Mouse (Mus musculus) MEL (cell line): ENCODE measurements around the gene Ptgds. TPM values are rescaled to one million over a fixed set of nuclear protein-coding genes. Genes with fewer than 3 reads are reported as not detected.

Experiments used
- DNase-seq: peaks from one replicate; pipeline ENCODE4 v3.0.0; 2011; ENCODE audit warnings: low read depth, low spot score
- H3K27ac ChIP-seq: 2 replicates; pipeline ENCODE4 v1.5.1; 2012; ENCODE audit warnings: low read depth, mild to moderate bottlenecking, control low read depth, low read length, moderate library complexity; ENCODE audit not compliant: control insufficient read depth
- H3K27me3 ChIP-seq, 2 experiments: fragments of 150-350 bp in 1 of 2; sonication (generic) in 1 of 2; 2 replicates each; pipeline ENCODE4 v1.6.1; 2012; ENCODE audit warnings: low read length in 2 of 2, mild to moderate bottlenecking in 2 of 2, improper control_type of control experiment in 1 of 2, moderate library complexity in 1 of 2; ENCODE audit not compliant: insufficient read depth in 2 of 2, control insufficient read depth in 1 of 2
- H3K36me3 ChIP-seq, 2 experiments: 2 replicates each; pipeline ENCODE4 v1.6.1; 2012 to 2014; ENCODE audit warnings: low read length in 2 of 2, improper control_type of control experiment in 1 of 2, inconsistent platforms in 1 of 2, mild to moderate bottlenecking in 1 of 2; ENCODE audit not compliant: insufficient read depth in 2 of 2, control insufficient read depth in 1 of 2
- H3K4me1 ChIP-seq, 2 experiments: fragments of 150-350 bp in 1 of 2; sonication (generic) in 1 of 2; 2 replicates each; pipeline ENCODE4 v1.6.1; 2012; ENCODE audit warnings: low read length in 2 of 2, improper control_type of control experiment in 1 of 2, mild to moderate bottlenecking in 1 of 2; ENCODE audit not compliant: insufficient read depth in 2 of 2, control insufficient read depth in 1 of 2
- H3K4me3 ChIP-seq, 2 experiments: fragments of 150-350 bp in 1 of 2; sonication (generic) in 1 of 2; 2 replicates each; pipeline ENCODE4 v1.5.1; 2012; ENCODE audit warnings: low read depth in 2 of 2, low read length in 2 of 2, mild to moderate bottlenecking in 2 of 2, moderate library complexity in 2 of 2, control low read depth in 1 of 2, improper control_type of control experiment in 1 of 2; ENCODE audit not compliant: control insufficient read depth in 1 of 2, insufficient read depth in 1 of 2
- H3K79me2 ChIP-seq: 2 replicates; pipeline ENCODE4 v1.6.1; 2012; ENCODE audit warnings: mild to moderate bottlenecking, low read length, moderate library complexity; ENCODE audit not compliant: control insufficient read depth, poor library complexity, insufficient read depth
- H3K9ac ChIP-seq: 2 replicates; pipeline ENCODE4 v1.6.1; 2012; ENCODE audit warnings: low read depth, mild to moderate bottlenecking, control low read depth, low read length, moderate library complexity; ENCODE audit not compliant: control insufficient read depth, poor library complexity, severe bottlenecking
- H3K9me3 ChIP-seq: fragments of 150-350 bp; sonication (generic); replicated peaks from 2 replicates; pipeline ENCODE4 v1.6.1; 2012; ENCODE audit warnings: mild to moderate bottlenecking, low read length, improper control_type of control experiment, moderate library complexity; ENCODE audit not compliant: insufficient read depth
- BHLHE40 ChIP-seq: IDR thresholded peaks from 2 replicates; pipeline ENCODE4 v1.6.1; 2012; ENCODE audit warnings: low read depth, mild to moderate bottlenecking, inconsistent platforms, low read length, improper control_type of control experiment, borderline replicate concordance
- CHD2 ChIP-seq: IDR thresholded peaks from 2 replicates; pipeline ENCODE4 v1.6.1; 2011; ENCODE audit warnings: low read length, improper control_type of control experiment
- CTCF ChIP-seq, 3 experiments: IDR thresholded peaks in 2 of 3; conservative IDR thresholded peaks in 1 of 3; 2 replicates each; pipeline ENCODE4 v1.5.1; 2011 to 2012; ENCODE audit warnings: low read length in 3 of 3, low read depth in 2 of 3, mild to moderate bottlenecking in 2 of 3, improper control_type of control experiment in 1 of 3, inconsistent platforms in 1 of 3, mixed read lengths in 1 of 3, moderate library complexity in 1 of 3; ENCODE audit not compliant: control insufficient read depth in 1 of 3, insufficient read depth in 1 of 3, poor library complexity in 1 of 3, severe bottlenecking in 1 of 3
- ELF1 ChIP-seq: IDR thresholded peaks from 2 replicates; pipeline ENCODE4 v1.6.1; 2014; ENCODE audit warnings: low read depth, mild to moderate bottlenecking, inconsistent platforms, low read length, improper control_type of control experiment, moderate library complexity
- EP300 ChIP-seq, 2 experiments: IDR thresholded peaks; 2 replicates each; pipeline ENCODE4 v1.6.1; 2011; ENCODE audit warnings: improper control_type of control experiment in 2 of 2, low read length in 2 of 2, low read depth in 1 of 2, mild to moderate bottlenecking in 1 of 2
- ETS1 ChIP-seq: IDR thresholded peaks from 2 replicates; pipeline ENCODE4 v1.6.1; 2012; ENCODE audit warnings: low read depth, mild to moderate bottlenecking, inconsistent platforms, low read length, improper control_type of control experiment, moderate library complexity
- HCFC1 ChIP-seq: IDR thresholded peaks from 2 replicates; pipeline ENCODE4 v1.6.1; 2012; ENCODE audit warnings: low read depth, mild to moderate bottlenecking, inconsistent platforms, low read length, improper control_type of control experiment, moderate library complexity
- KAT2A ChIP-seq: conservative IDR thresholded peaks from 2 replicates; pipeline ENCODE4 v1.6.1; 2012; ENCODE audit warnings: low read depth, low read length, improper control_type of control experiment, inconsistent platforms
- MAX ChIP-seq: IDR thresholded peaks from 2 replicates; pipeline ENCODE4 v1.6.1; 2011; ENCODE audit warnings: low read length, improper control_type of control experiment
- MXI1 ChIP-seq: IDR thresholded peaks from 2 replicates; pipeline ENCODE4 v1.6.1; 2011; ENCODE audit warnings: mild to moderate bottlenecking, low read depth, low read length, improper control_type of control experiment
- MYC ChIP-seq: IDR thresholded peaks from 2 replicates; pipeline ENCODE4 v1.6.1; 2011; ENCODE audit warnings: low read depth, mild to moderate bottlenecking, low read length, improper control_type of control experiment, moderate library complexity
- NRF1 ChIP-seq: IDR thresholded peaks from 2 replicates; pipeline ENCODE4 v1.6.1; 2014; ENCODE audit warnings: low read depth, mild to moderate bottlenecking, inconsistent platforms, low read length, improper control_type of control experiment, moderate library complexity; ENCODE audit not compliant: poor library complexity, insufficient read depth, severe bottlenecking
- POLR2A ChIP-seq, 2 experiments: IDR thresholded peaks; 2 replicates each; pipeline ENCODE4 v1.6.1; 2011 to 2012; ENCODE audit warnings: low read length in 2 of 2, mild to moderate bottlenecking in 2 of 2, control low read depth in 1 of 2, improper control_type of control experiment in 1 of 2, low read depth in 1 of 2, moderate library complexity in 1 of 2; ENCODE audit not compliant: control insufficient read depth in 1 of 2, insufficient read depth in 1 of 2, poor library complexity in 1 of 2
- POLR2AphosphoS2 ChIP-seq: IDR thresholded peaks from 2 replicates; pipeline ENCODE4 v1.6.1; 2011; ENCODE audit warnings: low read length, improper control_type of control experiment
- RAD21 ChIP-seq: IDR thresholded peaks from 2 replicates; pipeline ENCODE4 v1.6.1; 2011; ENCODE audit warnings: mild to moderate bottlenecking, low read depth, low read length, improper control_type of control experiment
- SIN3A ChIP-seq: IDR thresholded peaks from 2 replicates; pipeline ENCODE4 v1.6.1; 2012; ENCODE audit warnings: low read length, improper control_type of control experiment, inconsistent platforms
- SMC3 ChIP-seq: IDR thresholded peaks from 2 replicates; pipeline ENCODE4 v1.6.1; 2011; ENCODE audit warnings: low read depth, low read length, improper control_type of control experiment
- TAL1 ChIP-seq: IDR thresholded peaks from 2 replicates; pipeline ENCODE4 v1.6.1; 2012; ENCODE audit warnings: mild to moderate bottlenecking, inconsistent platforms, low read length, moderate library complexity, mixed read lengths
- TCF12 ChIP-seq: IDR thresholded peaks from 2 replicates; pipeline ENCODE4 v1.6.1; 2014; ENCODE audit warnings: low read depth, mild to moderate bottlenecking, inconsistent platforms, low read length, improper control_type of control experiment, moderate library complexity
- UBTF ChIP-seq: IDR thresholded peaks from 2 replicates; pipeline ENCODE4 v1.6.1; 2012; ENCODE audit warnings: low read depth, mild to moderate bottlenecking, inconsistent platforms, low read length, improper control_type of control experiment, moderate library complexity, borderline replicate concordance; ENCODE audit not compliant: insufficient read depth
- USF1 ChIP-seq: IDR thresholded peaks from 2 replicates; pipeline ENCODE4 v1.6.1; 2014; ENCODE audit warnings: low read depth, mild to moderate bottlenecking, inconsistent platforms, low read length, improper control_type of control experiment, moderate library complexity
- USF2 ChIP-seq, 2 experiments: IDR thresholded peaks; 2 replicates each; pipeline ENCODE4 v1.6.1; 2011 to 2012; ENCODE audit warnings: improper control_type of control experiment in 2 of 2, low read length in 2 of 2, borderline replicate concordance in 1 of 2, inconsistent platforms in 1 of 2, low read depth in 1 of 2, mild to moderate bottlenecking in 1 of 2; ENCODE audit not compliant: insufficient read depth in 1 of 2
- ZC3H11A ChIP-seq: IDR thresholded peaks from 2 replicates; pipeline ENCODE4 v1.6.1; 2012; ENCODE audit warnings: low read depth, mild to moderate bottlenecking, inconsistent platforms, low read length, improper control_type of control experiment
- ZKSCAN1 ChIP-seq: IDR thresholded peaks from 2 replicates; pipeline ENCODE4 v1.6.1; 2012; ENCODE audit warnings: low read depth, mild to moderate bottlenecking, inconsistent platforms, low read length, improper control_type of control experiment, moderate library complexity
- ZNF384 ChIP-seq: IDR thresholded peaks from 2 replicates; pipeline ENCODE4 v1.6.1; 2012; ENCODE audit warnings: low read depth, mild to moderate bottlenecking, inconsistent platforms, low read length, improper control_type of control experiment
- polyA plus RNA-seq, 2 experiments: library from polyadenylated mRNA; stranded (reverse) in 1 of 2; unstranded in 1 of 2; fragments of >175 nt in 1 of 2; fragments of >200 nt in 1 of 2; gene quantifications; 2 replicates each; pipeline versions ENCODE4 v1.2.1 to v1.2.4; 2012; ENCODE audit warnings: low replicate concordance in 2 of 2, low read depth in 1 of 2; ENCODE audit not compliant: insufficient read length in 2 of 2, insufficient read depth in 1 of 2, missing spikeins in 1 of 2
- total RNA-seq: library from RNA; depleted of rRNA; stranded (reverse); fragments of 300-350 nt; gene quantifications from 2 replicates; pipeline ENCODE4 v1.2.3, GENCODE M21; 2012

Ptgds gene
- total and polyA plus RNA-seq, 3 experiments: not detected

DNA sequence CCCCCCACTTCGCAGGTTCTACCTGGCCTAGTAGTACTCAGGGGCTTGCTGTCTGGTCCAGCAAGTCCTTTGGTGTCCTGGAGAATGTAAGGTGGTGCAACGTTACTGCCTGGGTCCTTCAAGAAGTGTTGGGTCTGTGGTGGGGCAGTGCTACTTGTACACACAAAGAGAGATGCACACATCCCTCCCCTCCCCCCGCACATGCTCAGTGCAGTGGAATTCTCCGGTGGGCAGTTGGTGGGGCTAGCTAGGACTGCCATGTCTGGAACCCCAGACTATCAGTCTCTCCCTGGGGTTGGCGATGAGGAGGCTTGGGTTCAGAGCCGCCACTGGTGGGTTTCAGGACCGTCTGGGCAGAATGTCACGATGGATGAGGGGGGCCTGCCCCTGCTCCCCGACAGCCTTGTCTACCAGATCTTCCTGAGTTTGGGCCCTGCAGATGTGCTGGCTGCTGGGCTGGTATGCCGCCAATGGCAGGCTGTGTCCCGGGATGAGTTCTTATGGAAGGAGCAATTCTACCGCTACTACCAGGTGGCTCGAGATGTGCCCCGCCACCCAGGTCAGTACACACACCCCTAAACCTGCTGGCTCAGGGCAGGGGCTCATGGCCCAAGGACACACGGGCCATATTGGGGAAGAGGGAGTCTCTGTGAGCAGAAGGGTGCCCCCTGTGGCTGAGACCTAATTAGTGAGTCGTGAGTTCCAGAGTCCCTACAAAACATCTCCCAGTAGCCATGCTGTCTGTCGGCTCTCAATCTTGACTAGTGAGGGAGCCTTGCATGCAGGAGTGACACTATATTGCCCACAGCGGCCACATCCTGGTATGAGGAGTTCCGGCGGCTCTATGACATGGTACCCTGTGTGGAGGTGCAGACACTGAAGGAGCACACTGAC lies 32.0 kb upstream of the Ptgds start, which contains the start of gene C8g:
Gene C8g (minus strand): TSS at position 127 of the 894 bp plus-strand sequence.
- H3K9me3 ChIP-seq: no peaks in the 10 kb centered on the region
- H3K36me3 ChIP-seq: peaks cover 0 to 29% of the 10 kb centered on the region in 2 experiments; a peak in 2 of 4 replicates
- H3K4me3 ChIP-seq: peak within 1 kb of the TSS; percentile 93 to 96
- peak; percentile 22 to 41 (median 35); a peak in 4 of 6 replicates for TF ChIP-seq CTCF (IDR thresholded peaks at IDR 0.05 in 2 of 3, conservative IDR thresholded peaks at IDR 0.05 in 1 of 3; ENCODE audit: control insufficient read depth in 1 of 3, insufficient read depth in 1 of 3, low read depth in 2 of 3, low read length in 3 of 3, poor library complexity in 1 of 3, severe bottlenecking in 1 of 3)
- TF ChIP-seq TAL1: no peak
- peak; percentile 43; the same call in 1 of the 2 replicates for TF ChIP-seq NRF1
- TF ChIP-seq, all 39 proteins: peak for 2
- Histone ChIP-seq H3K27ac (peak within 1 kb of the TSS; percentile 65), H3K27me3 (no peaks in the 10 kb centered on the region), H3K79me2 (peaks cover 9% of the 10 kb centered on the region), H3K9ac (peak within 1 kb of the TSS; percentile 97), H3K4me1 (peaks cover 10 to 36% of the 10 kb centered on the region in 2 experiments)
- DNase-seq: peak; percentile 57

DNA sequence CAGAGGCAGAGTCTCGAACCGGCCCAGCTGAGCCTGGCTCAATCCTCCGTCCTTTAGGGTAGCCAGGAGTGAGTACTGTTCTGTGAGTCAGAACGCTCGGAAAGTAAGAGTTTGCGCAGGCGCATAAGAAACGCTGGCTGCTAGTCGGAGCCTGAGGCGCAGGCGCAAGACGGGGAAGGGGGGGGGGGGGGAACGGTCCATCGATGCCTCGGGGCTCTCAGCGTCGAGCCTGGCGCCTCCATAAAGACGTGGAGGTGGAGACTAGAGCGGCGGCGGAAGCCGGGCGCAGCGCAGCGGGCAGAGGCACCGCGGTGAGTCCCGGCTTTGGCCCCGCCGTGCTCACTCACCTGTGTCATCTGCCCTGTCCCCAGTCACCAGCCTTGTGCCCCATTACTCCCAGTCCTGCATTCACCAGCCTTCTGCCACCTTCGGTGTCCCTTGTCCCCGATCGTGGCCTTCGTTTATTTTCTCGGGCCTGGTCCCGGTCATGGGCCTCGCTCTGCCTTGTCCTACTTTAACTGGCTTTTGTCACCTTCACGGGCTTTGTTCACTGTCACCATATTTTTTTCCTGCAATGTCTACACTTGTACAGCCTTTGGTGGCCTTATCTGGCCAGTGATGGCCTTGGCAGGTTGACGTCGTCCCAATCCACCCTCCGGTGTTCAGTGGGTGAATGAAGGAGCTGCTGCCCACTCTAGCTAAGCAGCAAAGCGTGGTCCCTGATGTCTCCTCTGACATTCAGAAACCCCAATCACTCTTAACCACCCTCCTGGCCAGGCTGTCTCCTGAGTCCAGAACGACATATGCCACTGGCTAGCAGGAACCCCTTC lies 30.9 kb upstream of the Ptgds start, which contains the start of gene Fbxw5:
Gene Fbxw5 (plus strand): TSS at position 175 of the 830 bp plus-strand sequence.
- Histone ChIP-seq H3K4me1 (peaks cover 10 to 36% of the 10 kb centered on the region in 2 experiments), H3K36me3 (peaks cover 0 to 29% of the 10 kb centered on the region in 2 experiments; a peak in 2 of 4 replicates), H3K9me3 (no peaks in the 10 kb centered on the region), H3K27ac (peak within 1 kb of the TSS; percentile 65), H3K4me3 (peak within 1 kb of the TSS; percentile 93 to 96), H3K9ac (peak within 1 kb of the TSS; percentile 97), H3K79me2 (peaks cover 9% of the 10 kb centered on the region), H3K27me3 (no peaks in the 10 kb centered on the region)
- peak; percentile 95 for DNase-seq
- no peak for TF ChIP-seq RAD21
- TF ChIP-seq MXI1: peak; percentile 82
- no peak for TF ChIP-seq CHD2
- TF ChIP-seq ETS1: peak; percentile 36; the same call in 1 of the 2 replicates
- TF ChIP-seq ELF1: peak; percentile 86
- TF ChIP-seq CTCF (IDR thresholded peaks at IDR 0.05 in 2 of 3, conservative IDR thresholded peaks at IDR 0.05 in 1 of 3; ENCODE audit: control insufficient read depth in 1 of 3, insufficient read depth in 1 of 3, low read depth in 2 of 3, low read length in 3 of 3, poor library complexity in 1 of 3, severe bottlenecking in 1 of 3): no peak
- no peak; the same call in 1 of the 2 replicates for TF ChIP-seq KAT2A
- TF ChIP-seq USF2 (IDR thresholded peaks at IDR 0.05; ENCODE audit: borderline replicate concordance in 1 of 2, insufficient read depth in 1 of 2, low read depth in 1 of 2, low read length in 2 of 2): no peak
- TF ChIP-seq MAX: no peak
- no peak for TF ChIP-seq ZKSCAN1
- TF ChIP-seq MYC: no peak; the same call in 1 of the 2 replicates
- TF ChIP-seq SMC3: no peak
- TF ChIP-seq USF1: 0 out of 2 replicates have a peak, but pooled peaks have one; percentile 7
- TF ChIP-seq SIN3A: peak; percentile 97
- TF ChIP-seq TCF12: peak; percentile 61
- TF ChIP-seq HCFC1: peak; percentile 93
- TF ChIP-seq UBTF: no peak
- peak; percentile 85 for TF ChIP-seq NRF1
- TF ChIP-seq ZNF384: no peak
- TF ChIP-seq POLR2AphosphoS2: peak; percentile 52; the same call in 1 of the 2 replicates
- TF ChIP-seq BHLHE40: no peak
- no peak for TF ChIP-seq ZC3H11A
- TF ChIP-seq POLR2A (IDR thresholded peaks at IDR 0.05; ENCODE audit: control insufficient read depth in 1 of 2, insufficient read depth in 1 of 2, low read depth in 1 of 2, low read length in 2 of 2, poor library complexity in 1 of 2): peak; percentile 73 to 94; a peak in 2 of 4 replicates
- TF ChIP-seq EP300 (IDR thresholded peaks at IDR 0.05; ENCODE audit: low read depth in 1 of 2, low read length in 2 of 2): peak in 1 of 2 experiments; percentile 20; a peak in 1 of 4 replicates
